Mouse (Mus musculus) hematopoietic multipotent progenitor cell, adult 10-12 weeks (in vitro differentiated cells): ENCODE measurements around the gene Dennd5a. TPM values are rescaled to one million over a fixed set of nuclear protein-coding genes. Genes with fewer than 3 reads are reported as not detected.

Experiments
- polyA plus RNA-seq: library from polyadenylated mRNA; stranded (reverse); fragments of >175 nt; gene quantifications from 2 replicates; pipeline ENCODE4 v1.2.3, GENCODE M21; 2012; ENCODE audit warnings: low replicate concordance

Dennd5a gene
- 14.0 and 15.7 TPM in 2 replicates for polyA plus RNA-seq

DNA sequence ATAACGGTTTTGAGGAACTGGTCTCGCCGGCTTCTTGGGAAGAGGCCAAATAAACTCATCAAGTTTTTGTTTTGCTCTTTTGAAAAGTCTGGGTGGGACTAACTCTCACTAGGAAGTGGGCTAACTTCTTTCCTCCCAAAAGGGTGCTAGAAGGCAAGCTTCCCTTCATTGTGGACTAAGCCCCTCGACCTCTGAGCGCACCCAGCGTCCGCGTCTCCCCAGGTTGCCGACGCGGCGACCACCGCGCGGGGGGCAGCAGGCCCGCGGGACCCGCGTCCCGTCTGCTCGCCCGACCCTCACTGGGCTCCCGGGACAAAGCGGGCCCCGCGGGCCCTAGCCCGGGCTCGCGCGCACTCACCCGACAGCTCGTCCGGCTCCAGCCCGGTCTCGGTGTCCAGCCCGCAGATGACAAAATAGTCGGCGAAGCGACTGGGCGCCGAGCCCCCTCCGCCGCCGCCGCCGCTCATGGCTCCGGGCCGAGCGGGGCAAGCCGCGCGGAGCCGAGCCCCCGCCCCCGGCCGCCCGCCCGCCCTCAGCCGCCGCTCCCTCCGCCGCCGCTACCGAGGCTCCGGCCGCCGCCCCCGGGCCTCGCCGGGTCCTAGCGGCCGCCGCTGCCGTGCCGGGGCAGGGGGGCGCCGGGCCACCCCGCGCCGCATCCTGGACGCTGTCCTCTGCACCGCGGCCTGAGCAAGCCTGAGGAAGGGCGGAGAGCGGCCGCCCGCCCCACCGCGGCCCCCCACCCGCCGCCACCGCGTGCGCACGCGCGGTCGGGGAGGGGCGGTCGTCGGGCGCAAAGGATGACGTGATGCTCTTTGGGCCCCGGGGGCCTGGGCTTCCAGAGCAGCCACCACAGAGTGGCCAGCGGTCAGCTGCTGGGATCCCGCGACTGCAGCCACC, at the start of gene Dennd5a:
Dennd5a (minus strand) TSS at position 755 of the 897 bp plus-strand sequence.

DNA sequence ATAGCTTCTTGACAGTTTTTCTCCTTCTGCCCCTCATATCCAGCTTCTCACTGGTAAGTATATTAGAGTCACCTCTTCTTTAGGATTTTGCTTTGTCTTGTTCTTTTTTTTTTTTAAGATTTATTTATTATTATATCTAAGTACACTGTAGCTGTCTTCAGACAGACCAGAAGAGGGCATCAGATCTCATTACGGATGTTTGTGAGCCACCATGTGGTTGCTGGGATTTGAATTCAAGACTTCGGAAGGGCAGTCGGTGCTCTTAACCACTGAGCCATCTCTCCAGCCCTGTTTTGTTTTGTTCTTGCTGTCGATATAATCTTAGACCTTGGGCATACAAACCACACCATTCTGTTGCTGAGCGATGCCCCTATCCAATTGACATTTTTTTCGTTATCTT, 26.5 kb upstream of the Dennd5a start, which contains the start of gene Tmem41b:
Tmem41b (minus strand) TSS at position 155 of the 400 bp plus-strand sequence.

DNA sequence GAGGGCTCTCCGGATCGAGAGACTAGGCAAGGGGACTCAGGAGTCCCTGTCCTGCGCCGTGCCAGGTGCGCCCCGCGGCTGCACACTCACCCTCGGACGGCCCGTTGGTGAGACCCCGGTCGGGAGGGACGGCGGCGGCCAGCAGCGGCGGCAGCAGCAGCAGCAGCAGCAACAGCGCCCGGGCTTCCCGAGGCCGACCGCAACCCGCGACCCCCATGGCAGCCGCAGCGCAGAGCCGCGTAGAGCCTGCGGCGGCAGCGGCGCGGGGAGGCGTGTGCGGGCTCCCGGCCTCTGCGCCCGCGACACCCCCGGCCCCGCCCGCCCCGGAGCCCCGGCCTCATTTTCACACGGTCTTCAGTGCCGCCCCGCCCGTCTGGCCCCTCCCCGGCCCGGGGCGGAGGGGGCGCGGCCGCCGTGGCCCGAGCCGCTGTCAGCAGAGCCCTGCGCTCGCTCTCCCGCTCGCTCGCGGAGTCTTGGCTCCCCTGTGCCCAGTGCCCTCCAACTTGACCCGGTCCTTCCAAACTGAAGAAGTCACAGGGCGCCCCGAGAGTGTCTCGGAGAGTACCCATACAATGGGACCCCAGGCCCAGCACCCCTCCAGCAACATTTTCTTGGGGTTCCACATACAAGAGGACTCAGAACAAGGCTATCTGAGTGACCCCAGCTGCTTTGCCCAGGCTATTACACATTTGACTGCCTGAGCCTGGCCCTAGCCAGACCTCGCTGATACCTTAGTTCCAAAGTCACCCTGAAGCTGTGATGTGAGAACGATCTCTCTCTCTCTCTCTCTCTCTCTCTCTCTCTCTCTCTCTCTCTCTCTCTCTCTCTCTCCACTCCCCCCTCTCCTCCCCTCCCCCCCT, 94.7 kb downstream of the Dennd5a start, which contains the start of gene Scube2:
Scube2 (minus strand) TSS at position 310 of the 860 bp plus-strand sequence.

Other genes with a start within 250 kb of the Dennd5a start
- not detected in 2 replicates for gene BC051019, start 236.6 kb downstream of the Dennd5a start, polyA plus RNA-seq
- gene Ascl3, start 228.7 kb downstream of the Dennd5a start, polyA plus RNA-seq: 0.37 TPM in 1 of 2 replicates, not detected in the other
- 3.1 and 11.7 TPM in 2 replicates for gene Tmem9b, start 207.6 kb downstream of the Dennd5a start, polyA plus RNA-seq
- 1.0 TPM in 1 of 2 replicates, not detected in the other for gene Nrip3, start 178.4 kb downstream of the Dennd5a start, polyA plus RNA-seq
- not detected in 2 replicates for gene Scube2, start 94.8 kb downstream of the Dennd5a start, polyA plus RNA-seq
- 14.1 and 21.1 TPM in 2 replicates for gene Tmem41b, start 26.5 kb upstream of the Dennd5a start, polyA plus RNA-seq
- gene Ipo7, start 57.8 kb upstream of the Dennd5a start, polyA plus RNA-seq: 44.0 and 72.1 TPM in 2 replicates
- 1.7 and 2.4 TPM in 2 replicates for gene Zfp143, start 100.7 kb upstream of the Dennd5a start, polyA plus RNA-seq
- gene Wee1, start 161.6 kb upstream of the Dennd5a start, polyA plus RNA-seq: 4.1 and 9.4 TPM in 2 replicates